Mouse (Mus musculus) urinary bladder, postnatal 4 days (tissue): ENCODE measurements at regions not wholly inside any gene's neighbourhood (a gene's known extent, or its start where the extent isn't known, plus 50 kb on each side); places are given as distances from the start of the nearest gene placed in this dataset.

Experiments used
- DNase-seq, 2 experiments: peaks; one replicate each; pipeline ENCODE4 v3.0.0; 2021 to 2022; ENCODE audit warnings: low spot score in 2 of 2

DNA sequence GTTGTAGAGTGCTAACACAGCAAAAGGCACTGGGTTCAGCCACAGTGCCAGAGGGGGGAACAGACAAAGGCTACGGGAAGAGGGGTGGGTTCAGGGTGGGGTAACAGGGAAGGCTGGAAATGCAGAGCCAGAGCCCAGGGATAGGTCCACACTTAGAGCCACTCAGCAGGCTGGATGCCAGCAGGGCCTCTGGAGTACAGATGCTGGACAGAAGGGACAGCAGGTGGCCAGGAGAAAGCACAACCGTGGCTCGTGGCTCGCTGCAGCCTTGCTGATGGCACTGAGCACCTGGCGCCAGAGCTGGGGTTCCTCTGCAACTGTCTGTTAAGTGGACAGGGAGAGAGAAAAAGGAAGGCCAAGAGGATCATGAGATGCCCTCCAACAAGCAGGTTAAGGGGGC, 174.2 kb downstream of the Mroh4 start:
- no peak for DNase-seq

DNA sequence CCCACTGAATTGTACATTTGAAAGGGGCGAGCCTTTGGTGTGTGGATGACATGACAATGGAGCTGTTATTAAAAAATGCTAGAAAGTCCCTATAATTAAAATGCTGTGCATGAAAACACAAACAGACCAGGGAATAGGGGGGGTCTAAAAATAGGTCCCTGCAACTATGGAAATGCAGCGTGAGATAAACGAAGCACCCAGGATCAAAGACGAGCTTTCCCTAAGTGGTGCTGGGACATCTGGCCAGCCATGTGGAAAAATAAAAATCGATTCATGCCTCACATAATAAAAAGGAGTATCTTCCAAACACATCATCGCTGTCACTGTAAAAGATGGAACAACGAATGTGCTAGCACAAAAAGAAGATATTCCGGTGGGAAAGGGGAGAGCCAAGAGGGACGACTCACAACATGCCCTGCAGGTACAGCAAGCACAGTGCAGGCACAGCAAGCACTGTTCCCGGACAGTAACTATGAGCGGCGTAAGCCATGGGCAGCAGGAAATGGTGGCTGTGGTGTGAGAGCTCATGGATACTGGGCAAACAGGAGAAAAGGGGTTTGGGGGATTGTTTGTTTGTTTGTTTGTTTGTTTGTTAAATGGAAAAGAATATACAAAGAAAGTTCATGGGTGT, 176.7 kb downstream of the Mroh4 start:
- DNase-seq, result no peak

DNA sequence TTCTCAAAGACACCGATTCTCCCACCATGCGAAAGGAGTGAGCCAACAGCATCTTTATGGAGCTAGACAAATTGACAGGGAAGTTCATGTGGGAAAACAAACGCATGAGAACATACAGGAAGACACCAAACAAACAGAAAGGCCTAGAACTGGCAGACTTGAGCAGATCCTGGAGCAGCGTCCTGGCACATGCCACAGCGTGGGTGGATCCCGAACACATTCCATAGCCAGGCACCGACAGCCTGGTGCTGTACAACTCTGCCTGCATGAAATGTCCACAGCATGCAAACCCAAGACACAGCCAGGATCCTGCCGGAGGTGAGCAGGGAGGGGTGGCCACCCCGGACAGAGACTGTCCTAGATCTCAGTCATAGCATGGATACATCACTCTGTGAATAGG, 177.2 kb downstream of the Mroh4 start:
- DNase-seq, result no peak

DNA sequence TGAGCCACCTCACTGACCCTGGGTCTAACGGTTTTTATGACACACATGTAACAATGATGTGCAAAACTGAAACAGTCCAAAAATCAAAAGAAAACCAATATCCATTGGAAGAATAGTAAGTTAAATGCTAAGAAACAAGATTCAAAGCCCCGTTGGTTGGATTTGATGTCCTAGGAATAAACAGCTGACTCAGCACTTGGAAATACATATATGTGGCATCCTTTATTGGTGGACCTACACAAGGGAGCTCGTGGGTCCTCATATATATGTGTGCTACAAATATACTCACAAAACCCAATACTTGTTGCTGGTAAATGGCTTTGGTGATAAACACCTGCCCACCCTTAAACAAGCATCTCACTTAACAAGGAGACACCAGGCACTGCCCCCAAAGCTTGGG, 178.2 kb downstream of the Mroh4 start:
- no peak for DNase-seq

DNA sequence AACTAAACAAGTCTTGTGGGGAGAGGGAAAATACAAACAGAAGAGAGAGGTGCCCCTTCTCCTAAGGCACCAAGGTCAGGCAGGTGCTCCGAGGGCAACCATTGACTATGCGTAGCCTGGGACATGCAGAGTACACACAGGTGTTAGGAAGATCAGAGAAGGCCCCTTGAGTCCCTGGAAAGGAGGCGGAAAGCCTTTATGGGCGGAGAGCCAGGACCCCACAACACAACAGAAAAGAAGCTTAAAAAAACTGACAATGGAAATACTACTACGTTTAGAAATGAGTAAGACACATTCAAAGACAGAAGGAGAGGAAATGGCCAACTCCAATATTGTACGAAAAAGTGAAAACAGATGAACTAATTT, 179.5 kb downstream of the Mroh4 start:
- DNase-seq, result no peak

DNA sequence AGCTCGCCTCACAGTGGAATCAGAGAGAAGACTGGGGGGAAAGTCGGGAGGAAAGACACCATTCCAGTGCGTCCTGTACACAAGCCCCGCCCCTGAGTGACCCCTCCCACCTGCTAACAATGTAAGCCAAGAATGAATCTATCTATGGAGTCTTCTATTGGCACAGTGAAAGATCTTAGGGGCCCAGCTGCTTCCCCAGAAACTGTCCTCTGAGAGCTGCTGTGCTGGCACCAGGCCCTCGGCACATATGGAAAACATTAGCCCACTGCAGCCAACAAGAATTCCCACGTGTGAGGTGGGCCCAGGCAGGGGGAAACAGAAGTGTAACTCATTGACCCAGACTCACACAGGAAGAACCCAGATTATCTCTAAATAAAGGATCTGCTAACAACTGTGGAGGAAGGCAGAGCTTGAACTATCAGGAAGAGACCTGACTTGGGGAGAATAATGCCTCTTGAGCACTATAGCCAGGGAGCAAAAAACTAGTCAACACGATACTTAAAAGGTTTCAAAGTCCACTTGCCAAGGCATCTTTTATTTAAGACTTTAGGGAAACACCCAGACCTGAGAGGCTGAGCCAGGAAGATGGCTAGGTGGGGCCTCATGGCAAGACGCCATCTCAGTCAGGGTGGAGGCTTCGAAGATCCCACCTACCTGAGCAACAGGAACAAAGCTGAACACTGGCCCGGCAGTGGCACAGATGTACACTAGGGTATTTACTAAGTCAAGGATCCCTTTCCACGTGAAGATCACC, 180.1 kb downstream of the Mroh4 start:
- DNase-seq, result no peak

DNA sequence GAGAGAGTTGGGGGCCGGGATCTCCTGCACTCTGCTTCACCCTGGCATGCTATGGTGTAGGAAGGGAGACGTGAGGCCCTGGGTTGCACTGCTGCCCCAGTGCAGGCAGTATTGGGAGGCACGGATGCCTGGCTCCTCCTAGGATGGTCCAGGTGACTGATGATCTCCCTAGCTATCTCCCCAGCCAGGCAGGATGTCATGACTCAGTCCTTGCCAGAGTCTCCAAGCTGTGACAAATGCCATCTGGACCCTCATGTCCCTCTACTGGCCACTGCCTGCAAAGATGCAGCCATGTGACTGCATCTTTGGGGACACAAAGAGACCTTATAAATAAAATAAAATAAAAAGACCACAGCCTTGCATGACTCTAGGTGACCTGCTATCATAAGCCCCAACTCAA, 181.6 kb downstream of the Mroh4 start:
- no peak for DNase-seq

DNA sequence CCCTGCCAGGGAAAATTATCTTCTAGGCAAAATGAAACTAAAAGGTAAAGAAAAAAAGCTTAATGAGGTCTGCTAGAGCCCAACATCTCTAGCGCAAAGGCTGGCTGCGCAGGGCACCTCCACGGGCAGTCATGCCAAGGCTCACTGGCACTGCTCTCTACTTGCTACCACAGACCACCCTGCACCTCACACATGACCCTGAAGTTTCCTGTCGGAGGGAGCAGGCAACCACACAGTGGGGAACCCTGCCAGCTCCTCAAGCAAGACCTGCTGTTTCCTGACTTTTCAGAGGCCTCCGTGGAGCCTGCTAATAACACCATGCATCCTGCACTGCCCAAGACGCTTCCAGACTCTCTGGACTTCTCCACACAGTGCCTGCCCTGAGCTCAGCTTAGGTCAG, 182.3 kb downstream of the Mroh4 start:
- DNase-seq, result no peak

DNA sequence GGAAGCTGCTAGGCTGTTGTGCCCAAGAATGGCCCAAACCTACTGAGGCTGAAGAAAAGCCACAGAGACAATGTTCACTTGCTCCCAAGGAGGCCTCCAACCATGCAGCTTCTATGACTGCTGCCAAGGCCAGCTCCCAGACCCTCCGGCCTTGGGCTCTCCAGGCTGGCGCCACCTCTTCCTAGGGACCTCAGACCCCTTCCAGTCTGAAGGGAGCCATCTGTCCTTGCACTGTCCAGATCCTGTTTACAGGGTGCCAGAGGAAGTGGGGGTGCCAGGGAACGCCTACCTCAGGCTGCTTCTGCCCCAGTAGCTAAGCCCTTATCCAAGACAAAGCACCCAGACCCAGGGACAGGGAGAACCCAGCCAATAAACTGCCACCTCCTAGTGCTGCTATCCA, 183.7 kb downstream of the Mroh4 start:
- no peak for DNase-seq

DNA sequence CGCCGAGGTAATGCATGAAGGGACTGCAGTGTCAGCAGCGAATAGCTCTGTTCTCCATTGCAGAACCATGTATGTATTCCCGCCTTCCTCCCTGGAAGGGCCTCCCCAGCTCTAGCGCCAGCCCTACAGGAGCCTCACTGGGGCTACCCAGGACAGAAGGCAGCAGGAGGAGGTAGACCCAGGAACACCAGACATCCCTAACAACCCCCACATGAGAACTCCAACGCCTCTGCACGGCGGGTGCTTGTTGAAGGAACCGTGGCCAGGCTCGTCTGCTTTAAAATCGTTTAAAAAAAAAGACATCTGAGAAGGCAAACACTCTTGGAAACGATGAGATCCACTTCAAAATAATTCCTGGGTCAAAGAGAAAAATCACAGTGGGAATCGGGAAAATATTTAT, 194.3 kb downstream of the Mroh4 start:
- DNase-seq, result no peak

DNA sequence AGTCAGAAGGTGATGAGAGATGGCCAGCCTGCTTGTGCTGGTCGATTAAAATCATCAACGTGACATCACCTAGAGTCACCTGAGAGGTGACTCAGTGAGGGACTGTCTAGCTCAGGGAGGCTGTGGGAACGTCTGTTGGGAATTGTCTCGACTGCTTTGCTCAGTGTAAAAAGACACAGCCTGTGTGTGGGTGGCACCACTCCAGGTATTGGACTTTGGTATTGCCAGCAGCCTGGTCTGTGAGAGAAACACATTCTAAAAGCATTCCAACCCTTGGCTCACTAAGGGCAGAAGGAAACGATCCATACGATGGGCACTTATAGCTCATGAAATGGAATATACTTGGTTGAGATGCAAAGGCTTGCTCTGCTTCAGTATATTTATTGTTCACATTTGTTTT, 209.2 kb downstream of the Mroh4 start:
- no peak for DNase-seq

DNA sequence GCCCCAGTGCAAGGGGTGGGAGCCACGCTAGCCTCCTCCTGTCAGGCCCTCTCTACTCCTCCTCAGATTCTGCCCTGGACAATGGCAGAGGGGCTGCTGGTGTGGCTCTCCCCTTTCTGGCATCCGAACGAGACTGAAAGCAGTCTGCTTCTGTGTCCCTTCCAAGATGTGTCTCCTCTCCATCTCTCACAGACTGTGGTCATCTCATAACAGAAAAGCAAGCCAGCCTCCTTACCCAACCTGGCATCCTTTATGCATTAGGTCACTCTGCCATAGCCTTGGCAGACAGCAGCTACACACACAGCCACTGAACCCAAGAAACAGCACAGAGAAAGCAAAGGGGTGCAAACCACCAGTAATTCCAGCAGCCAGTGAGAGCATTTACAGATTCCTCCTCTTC, 213.2 kb downstream of the Mroh4 start:
- no peak for DNase-seq

DNA sequence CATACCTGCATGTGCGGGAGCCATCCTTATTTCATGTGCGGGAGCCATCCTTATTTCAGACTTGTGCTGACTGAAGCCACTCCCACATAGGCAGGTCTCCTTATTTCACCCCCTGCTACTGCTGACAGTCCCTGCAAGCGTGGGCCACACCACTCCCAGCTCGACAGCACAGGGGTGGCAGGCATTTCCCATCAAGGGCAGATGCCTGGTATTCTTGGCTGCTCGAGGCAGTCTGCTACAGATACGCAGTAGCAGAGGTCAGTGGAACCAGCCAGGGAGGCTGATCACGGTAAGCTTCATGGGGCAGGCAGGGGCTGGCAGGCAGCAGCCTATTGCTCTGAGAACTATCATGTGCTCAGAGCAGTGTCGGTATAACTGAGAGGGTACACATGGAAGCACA, 215.6 kb downstream of the Mroh4 start:
- no peak for DNase-seq

DNA sequence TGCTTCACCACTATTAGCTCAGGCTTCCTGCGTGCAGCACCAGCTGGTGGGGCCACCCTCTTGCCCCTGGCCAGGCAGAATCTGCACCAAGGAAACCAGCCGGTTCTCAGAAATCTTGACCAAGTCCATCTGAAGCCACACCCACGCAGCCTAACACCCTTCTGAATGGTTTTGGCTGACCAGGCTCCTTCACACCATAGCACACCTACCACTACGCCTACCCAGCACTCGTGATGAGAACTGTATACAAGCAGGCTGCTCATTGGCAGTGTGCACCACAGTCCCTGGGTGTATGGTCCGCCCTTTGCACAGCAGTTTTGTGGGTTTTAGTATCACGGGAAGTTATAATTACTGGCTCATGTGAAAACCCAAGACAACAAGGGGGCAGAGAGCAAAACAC, 217.5 kb downstream of the Mroh4 start:
- DNase-seq, result no peak

DNA sequence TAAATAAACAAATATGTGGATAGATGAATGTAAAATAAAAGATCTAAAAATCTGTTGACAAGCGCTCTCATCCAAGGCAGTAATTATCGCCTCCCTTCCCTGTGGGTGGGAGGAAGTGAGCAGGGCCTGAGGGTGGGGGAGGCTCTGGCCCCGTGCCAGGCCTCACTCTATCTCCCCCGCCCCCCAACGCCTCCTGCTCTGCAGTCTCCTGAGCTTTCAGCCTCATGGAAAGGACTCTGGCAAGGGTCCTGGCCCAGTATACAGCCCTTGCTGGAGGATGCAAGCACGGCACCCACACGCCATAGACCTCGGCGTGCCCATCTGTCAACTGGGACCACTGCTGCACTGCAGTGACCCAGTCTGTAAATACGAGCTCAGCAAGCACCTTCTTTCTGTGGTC, 222.9 kb downstream of the Mroh4 start:
- no peak for DNase-seq

DNA sequence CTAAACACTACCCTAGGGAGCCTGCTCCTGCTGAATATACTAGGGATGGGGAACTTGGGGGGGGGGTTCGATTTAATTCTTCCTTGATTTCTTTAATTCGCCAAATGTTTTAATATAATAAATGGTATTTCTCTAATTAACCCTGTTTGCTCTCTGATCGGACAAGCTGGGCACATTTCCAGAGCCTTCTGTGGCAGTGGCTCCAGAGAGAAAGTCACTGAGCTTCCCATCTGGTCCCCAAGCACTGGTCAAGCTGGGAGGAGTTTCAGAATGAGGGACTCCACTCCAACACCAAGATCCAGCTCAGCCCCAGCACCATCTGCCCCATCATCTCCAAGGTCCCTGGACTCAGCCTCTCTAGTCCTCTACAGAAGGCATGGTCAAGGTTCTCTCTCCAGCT, 223.9 kb downstream of the Mroh4 start:
- DNase-seq, result no peak

DNA sequence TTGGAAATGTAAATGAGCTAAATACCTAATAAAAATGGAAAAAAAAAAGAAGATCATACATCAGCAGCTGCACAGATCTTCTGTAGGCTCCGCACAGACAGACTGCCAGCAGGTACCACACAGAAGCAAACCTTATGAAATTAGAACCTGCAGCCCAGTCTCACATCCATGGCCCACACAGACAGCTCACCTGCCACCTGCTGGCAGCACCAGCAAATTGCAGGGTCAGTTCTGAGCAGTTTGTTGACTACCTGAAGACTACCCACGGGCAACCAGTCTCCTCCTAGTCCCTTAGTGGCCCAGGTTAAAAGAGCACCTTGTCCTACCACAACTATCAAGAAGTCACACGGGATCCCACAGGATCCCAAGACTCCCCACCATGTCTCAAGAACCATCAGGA, 225.1 kb downstream of the Mroh4 start:
- DNase-seq, result no peak

DNA sequence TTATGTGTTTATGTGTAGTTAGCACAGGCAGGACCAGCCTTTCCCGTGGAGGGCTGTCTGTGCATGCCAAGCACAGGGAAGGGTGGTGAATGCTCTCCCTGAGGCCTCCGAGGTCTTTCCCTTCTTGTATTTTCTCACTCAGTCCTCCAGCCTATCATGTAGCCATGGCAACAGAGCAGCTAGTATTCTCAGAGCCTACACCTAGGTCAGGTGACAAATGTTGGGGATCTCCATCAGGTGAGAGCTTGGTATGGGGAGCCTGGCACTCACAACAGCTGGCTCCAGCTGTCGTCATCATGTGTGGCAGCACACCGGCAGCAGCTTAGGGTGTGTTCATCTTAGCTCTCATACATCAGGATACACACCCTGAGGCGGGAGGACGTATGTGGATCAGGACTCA, 231.3 kb downstream of the Mroh4 start:
- no peak for DNase-seq

DNA sequence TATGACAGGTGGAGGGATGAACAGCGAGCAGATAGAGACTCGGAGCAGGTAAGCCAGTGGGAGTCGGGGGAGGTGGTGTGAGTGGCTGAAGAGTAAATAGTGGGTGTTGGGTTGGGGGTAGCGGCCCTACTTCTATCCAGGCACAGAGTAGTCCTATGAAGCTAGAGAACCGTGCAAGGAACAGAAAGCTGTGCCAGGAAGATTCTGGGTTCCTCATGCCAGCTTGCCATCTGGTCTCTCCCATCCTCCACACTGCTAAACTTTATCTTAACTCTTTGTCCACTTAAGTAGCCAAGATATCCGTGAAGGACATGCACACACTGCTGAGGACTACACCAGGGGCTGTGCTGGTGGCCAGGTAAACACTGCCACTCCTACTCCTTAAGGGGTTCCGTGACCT, 234.9 kb downstream of the Mroh4 start:
- no peak for DNase-seq

DNA sequence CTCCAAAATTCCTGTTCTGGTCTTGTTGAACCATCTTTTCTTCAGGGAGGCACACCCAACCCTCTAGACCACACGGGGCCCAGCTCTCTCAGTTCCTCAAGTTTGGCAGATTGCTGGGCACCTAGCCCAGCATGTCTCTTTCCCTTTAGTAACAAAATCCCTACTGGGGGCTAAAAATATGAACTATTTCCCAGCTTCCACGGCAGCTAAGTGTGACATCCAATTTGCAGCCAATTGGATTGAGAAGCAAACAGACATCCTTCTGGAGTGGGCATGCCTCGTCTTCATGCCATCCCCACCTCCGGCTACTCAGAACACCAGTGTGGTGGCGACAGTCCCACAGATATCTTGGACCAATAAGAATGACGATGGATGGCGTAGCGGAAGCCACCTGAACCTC, 240.1 kb downstream of the Mroh4 start:
- no peak for DNase-seq

DNA sequence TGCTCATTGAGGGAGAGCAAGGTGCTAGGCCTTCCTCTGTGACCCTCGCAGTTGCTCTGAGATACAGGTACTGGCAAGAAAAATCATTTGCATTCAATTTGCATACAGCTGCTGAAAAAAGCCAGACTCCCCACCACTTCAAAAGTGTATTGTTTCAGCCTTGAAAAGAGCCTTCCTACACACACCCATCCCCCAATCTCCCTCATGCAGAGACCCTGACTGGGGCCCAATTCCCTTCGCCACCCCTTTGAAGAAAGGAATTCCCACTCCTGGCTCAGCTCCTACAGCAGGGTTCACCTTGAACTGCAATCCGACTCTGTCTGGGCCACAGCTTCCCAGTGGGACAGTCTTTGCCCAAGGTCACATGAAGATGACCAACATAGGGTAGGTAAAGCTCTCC, 248.6 kb downstream of the Mroh4 start:
- no peak for DNase-seq

DNA sequence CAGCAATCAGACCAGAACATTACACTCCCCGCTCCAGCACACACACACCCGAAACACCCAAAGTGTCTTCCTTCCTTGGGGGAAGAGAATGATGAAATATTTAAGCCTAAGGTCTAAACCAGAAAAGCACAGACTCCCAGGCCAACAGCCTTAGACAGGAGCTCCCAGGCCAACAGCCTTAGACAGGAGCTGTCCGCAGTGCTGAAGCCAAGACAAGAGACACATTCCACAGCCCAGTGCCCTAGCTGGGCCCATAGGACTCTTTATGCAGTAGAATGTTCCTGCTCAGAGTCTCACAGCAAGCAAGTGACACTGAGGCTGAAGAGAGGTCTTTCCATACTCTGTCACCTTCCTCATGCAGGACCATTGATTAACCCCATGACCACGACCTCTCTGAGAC, 253.6 kb downstream of the Mroh4 start:
- DNase-seq, result no peak

DNA sequence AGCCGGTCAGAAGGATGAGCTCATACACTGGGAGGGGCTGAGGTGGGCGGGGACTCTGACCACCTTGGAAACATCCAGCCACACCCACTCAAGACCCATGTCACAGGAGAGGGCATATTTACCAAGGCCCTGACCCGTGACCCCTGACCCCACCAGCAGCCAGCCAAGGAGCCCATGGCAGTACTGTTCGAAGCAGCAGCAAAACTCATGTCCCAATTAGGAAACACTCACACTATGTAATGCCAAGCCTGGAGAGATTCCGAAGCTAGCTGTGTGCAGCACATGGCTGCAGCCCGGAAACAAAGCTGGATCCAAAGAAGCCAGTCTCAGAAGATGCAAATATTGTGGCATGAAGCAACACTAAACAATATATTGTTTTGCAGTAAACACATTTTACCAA, 256.8 kb downstream of the Mroh4 start:
- no peak for DNase-seq

DNA sequence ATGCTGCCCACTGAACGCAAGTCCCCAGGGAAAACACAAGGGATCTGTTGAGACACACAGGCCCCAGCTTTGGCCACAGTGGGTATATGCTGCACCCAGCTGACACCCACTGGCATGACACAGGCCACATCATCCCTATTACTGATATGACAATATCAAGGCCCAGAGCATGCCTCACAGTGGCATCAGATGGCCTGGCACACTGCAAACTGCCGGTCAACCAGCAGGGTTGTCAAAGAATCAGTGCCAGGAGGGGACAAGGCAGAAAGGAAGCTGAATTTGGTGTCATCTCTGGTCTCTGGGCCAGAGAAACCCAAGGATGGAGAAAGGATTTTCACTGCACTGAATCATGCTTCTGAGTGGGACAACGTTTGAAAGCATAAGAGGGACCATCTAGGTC, 266.7 kb downstream of the Mroh4 start:
- no peak for DNase-seq
